Mouse (Mus musculus) erythroblast, embryonic 14.5 days (primary cell): ENCODE data around the gene Agbl1. TPM values are rescaled to one million over a fixed set of nuclear protein-coding genes. Genes with fewer than 3 reads are reported as not detected.

ENCODE experiments used
- H3K27me3 ChIP-seq: 2 replicates; pipeline ENCODE4 v1.6.1; 2012; ENCODE audit warnings: inconsistent platforms; ENCODE audit not compliant: control insufficient read depth
- H3K36me3 ChIP-seq: 2 replicates; pipeline ENCODE4 v1.6.1; 2012; ENCODE audit warnings: mild to moderate bottlenecking, inconsistent platforms; ENCODE audit not compliant: control insufficient read depth
- H3K4me1 ChIP-seq: 2 replicates; pipeline ENCODE4 v1.6.1; 2012; ENCODE audit warnings: inconsistent platforms; ENCODE audit not compliant: control insufficient read depth
- H3K4me3 ChIP-seq: replicated peaks from 2 replicates; pipeline ENCODE3; 2012; ENCODE audit warnings: moderate library complexity, mild to moderate bottlenecking, inconsistent platforms
- H3K9me3 ChIP-seq: 2 replicates; pipeline ENCODE4 v1.6.1; 2012; ENCODE audit warnings: low read length, inconsistent platforms, mixed read lengths; ENCODE audit not compliant: control insufficient read depth
- GATA1 ChIP-seq: IDR thresholded peaks from 2 replicates; pipeline ENCODE4 v1.6.1; 2012; ENCODE audit warnings: low read length, inconsistent platforms, mixed read lengths
- TAL1 ChIP-seq: IDR thresholded peaks from 3 replicates; pipeline ENCODE4 v1.6.1; 2012; ENCODE audit warnings: low read length, inconsistent platforms, mixed read lengths
- polyA plus RNA-seq: library from polyadenylated mRNA; stranded (reverse); fragments of >175 nt; gene quantifications from 2 replicates; pipeline ENCODE4 v1.2.3, GENCODE M21; 2012

The Agbl1 gene
- polyA plus RNA-seq, 1 experiment = not detected

DNA sequence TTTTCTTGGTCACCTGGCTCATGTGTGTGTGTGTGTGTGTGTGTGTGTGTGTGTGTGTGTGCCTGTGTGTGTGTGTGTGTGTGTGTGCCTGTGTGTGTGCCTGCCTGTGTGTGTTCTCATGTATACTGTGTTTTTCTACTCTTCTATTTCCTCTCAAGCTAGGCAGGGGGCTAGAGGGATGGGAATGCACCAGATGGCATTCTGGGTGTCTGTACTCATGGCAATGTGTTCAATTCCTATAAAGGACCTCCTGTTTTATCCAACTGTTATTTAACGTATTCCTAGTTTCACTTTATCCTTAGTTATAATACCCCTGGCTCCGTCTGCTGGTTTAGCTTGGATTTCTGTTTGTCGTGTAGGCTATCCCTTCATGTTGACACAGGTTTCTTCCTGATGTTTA is 149.8 kb downstream of the Agbl1 start:
- H3K36me3 ChIP-seq = no peaks in the 10 kb centered on the region
- no peak for TF ChIP-seq GATA1
- no peak for TF ChIP-seq TAL1
- no peaks in the 10 kb centered on the region for H3K27me3 ChIP-seq
- no peaks in the 10 kb centered on the region for H3K4me1 ChIP-seq
- no peak overlapping the region for H3K4me3 ChIP-seq
- no peaks in the 10 kb centered on the region for H3K9me3 ChIP-seq

DNA sequence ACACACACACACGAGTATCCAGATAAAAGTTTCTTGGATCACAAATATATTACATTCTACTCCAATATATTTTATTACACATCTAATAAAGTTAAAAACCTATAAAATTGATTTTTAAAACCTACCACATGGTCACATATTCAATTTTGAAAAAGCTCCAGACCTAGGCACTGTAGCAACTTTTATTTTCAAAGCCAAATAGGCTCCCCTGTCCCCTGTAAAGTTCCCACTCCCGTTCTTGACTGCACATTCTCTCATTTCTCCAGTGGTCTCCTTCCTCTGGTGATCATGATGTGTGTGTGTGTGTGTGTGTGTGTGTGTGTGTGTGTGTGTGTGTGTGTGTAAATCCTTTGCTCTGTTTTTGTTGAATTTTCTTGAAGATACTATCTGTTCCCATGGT is 152.3 kb downstream of the Agbl1 start:
- no peak overlapping the region for H3K4me3 ChIP-seq
- H3K4me1 ChIP-seq = no peaks in the 10 kb centered on the region
- H3K27me3 ChIP-seq = no peaks in the 10 kb centered on the region
- no peaks in the 10 kb centered on the region for H3K9me3 ChIP-seq
- H3K36me3 ChIP-seq = no peaks in the 10 kb centered on the region
- no peak for TF ChIP-seq TAL1
- TF ChIP-seq GATA1 = no peak

DNA sequence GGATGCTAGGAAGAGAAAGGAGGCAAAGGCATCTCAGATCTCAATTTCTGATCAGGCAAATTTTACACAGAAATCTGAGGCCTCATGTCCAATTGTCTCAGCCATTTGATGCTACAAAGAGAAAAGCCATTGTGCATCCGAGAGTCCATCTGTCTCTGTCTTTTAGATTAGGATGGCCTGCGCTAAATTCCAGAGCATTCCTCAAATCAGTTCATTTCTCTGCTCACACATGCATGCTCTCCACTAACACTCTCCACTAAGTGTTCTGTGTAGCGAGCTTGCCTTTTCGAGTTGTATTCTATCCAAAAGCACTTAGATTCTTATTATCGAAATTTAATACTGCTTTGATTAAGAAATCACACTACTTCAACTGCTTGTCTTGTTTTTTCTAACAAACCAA is 159.6 kb downstream of the Agbl1 start:
- TF ChIP-seq GATA1 = no peak
- TF ChIP-seq TAL1 = no peak
- H3K4me3 ChIP-seq = no peak overlapping the region
- H3K9me3 ChIP-seq = no peaks in the 10 kb centered on the region
- H3K27me3 ChIP-seq = no peaks in the 10 kb centered on the region
- no peaks in the 10 kb centered on the region for H3K36me3 ChIP-seq
- H3K4me1 ChIP-seq = no peaks in the 10 kb centered on the region

DNA sequence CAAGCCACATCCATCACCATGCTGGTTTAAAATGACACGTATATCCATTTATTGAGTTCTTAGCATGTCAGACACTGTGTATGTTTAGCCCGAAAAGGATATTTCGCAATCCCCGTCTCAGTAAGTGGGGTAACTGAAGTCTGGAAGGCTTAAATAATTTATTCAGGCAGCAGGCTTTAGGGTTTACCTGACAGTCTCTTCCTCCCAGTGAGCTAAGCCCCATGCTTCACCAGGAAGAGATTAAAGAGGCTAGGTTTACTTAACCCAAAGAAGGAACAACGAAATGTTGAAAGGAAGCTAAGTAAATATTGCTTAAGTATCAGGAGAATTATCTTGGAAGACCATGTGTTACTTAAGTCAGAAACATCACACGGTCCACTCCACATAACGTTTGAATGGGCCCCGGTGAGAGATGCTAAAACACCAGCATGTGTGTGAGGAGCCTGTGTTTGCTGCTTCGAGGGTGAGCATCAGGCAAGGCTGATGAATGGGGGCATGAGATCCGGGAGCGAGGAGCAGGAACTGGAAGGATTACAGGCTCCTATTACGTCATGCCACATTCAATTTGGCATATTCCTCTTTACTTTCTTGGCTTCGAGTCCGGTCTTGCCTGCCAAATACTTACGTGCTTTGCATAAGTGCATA is 162.7 kb downstream of the Agbl1 start:
- no peaks in the 10 kb centered on the region for H3K27me3 ChIP-seq
- TF ChIP-seq TAL1 (no peak), GATA1 (no peak)
- no peaks in the 10 kb centered on the region for H3K9me3 ChIP-seq

DNA sequence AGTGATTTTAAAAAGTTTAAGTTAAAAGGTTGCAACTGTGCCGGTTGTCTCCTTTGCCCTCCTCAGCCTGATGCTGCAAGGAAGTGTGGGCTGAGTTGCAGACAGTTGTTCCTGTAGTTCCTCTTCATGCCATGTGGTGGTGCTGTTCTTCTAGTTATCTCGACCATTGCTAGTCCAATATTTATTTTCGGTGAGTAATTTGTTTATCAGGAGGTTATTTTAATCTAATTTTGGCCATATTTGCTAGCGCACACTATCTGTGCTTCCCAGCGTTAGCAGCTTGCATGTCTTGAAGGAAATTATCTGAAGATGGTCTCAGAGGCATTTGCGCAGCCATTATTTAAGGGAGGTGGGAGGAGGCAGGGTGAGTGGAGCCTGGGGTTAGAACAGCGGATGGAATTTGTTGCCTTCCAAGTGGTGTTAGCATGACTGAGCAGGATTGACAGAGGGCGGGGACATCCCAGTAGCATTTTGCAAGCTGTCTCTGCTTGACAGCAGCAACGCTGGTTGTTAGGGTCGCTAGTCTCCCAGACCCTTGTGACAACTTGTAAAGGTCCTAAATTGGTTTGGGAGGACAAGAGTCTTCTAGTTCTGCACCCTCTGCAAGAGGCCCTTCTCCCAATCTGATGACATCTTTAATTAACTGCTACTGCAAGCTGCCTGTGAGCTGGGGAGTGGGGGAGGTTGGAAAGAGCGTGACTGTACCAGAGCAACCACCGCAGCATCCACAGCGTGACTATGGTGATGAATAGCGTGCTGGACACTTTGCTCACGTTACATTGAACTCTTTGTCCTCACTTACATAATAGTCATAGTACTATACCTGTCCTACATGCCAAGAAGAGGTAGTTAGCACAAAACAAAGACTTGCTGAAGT is 163.5 kb downstream of the Agbl1 start:
- Histone ChIP-seq H3K27me3 (no peaks in the 10 kb centered on the region), H3K36me3 (no peaks in the 10 kb centered on the region), H3K4me1 (no peaks in the 10 kb centered on the region), H3K9me3 (no peaks in the 10 kb centered on the region), H3K4me3 (no peak overlapping the region)
- TF ChIP-seq GATA1 (no peak), TAL1 (no peak)

More for the DNA sequence above, 162.7 kb downstream of the Agbl1 start:
- H3K36me3 ChIP-seq = no peaks in the 10 kb centered on the region
- H3K4me1 ChIP-seq = no peaks in the 10 kb centered on the region
- H3K4me3 ChIP-seq = no peak overlapping the region

DNA sequence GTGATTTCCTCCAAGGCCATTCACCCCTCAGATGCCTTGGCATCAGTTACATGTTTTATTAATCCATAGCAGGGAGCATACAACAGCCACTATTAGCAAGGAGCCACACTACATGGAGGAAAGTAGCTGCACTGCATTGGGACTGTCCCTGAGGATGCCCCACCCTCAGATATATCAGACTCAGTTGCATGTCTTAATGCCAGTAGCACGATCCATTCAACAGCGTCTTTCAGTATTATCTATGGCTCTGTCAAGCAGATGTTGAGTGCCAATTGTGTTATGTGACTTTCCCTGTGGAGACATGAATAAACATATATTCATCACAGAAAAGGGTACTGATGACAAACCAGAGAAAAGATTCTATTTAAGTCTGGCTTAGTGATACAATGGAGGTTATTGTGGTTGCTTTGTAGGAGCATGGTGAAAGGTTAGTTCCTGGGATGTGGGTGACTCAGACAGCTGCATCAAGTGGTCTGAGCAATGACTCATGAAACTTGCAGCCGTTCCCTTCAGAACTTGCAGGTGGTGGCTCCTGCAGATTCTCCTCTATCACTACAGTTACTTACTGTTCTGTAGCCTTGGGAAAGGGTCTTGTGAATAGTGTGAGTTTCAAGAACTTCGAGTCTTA is 178.4 kb downstream of the Agbl1 start:
- H3K9me3 ChIP-seq = peaks cover 6% of the 10 kb centered on the region
- TF ChIP-seq TAL1 (no peak), GATA1 (no peak)
- no peaks in the 10 kb centered on the region for H3K27me3 ChIP-seq
- no peaks in the 10 kb centered on the region for H3K4me1 ChIP-seq
- no peaks in the 10 kb centered on the region for H3K36me3 ChIP-seq
- H3K4me3 ChIP-seq = no peak overlapping the region

DNA sequence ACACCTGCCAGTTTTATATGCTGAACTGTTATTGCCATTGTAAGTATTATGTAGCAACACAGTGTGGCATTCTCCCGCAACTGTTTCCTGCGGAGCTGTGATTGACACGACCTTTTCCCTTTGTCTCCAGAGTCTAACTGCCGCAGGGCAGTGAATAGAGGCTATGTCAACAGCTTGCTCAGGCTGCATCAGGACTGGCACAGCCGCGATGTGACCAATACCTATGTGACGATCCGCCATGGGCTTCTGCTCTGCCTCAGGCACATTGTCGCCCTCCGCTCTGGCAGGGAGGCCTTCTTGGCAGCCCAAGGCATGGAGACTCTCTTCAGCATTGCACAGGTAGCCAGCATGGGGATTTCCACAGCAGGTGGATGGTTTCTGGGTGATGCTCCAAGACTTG is 179.3 kb downstream of the Agbl1 start:
- TF ChIP-seq TAL1 = no peak
- TF ChIP-seq GATA1 = no peak
- Histone ChIP-seq H3K36me3 (no peaks in the 10 kb centered on the region), H3K27me3 (no peaks in the 10 kb centered on the region), H3K4me3 (no peak overlapping the region), H3K9me3 (peaks cover 6% of the 10 kb centered on the region), H3K4me1 (no peaks in the 10 kb centered on the region)

DNA sequence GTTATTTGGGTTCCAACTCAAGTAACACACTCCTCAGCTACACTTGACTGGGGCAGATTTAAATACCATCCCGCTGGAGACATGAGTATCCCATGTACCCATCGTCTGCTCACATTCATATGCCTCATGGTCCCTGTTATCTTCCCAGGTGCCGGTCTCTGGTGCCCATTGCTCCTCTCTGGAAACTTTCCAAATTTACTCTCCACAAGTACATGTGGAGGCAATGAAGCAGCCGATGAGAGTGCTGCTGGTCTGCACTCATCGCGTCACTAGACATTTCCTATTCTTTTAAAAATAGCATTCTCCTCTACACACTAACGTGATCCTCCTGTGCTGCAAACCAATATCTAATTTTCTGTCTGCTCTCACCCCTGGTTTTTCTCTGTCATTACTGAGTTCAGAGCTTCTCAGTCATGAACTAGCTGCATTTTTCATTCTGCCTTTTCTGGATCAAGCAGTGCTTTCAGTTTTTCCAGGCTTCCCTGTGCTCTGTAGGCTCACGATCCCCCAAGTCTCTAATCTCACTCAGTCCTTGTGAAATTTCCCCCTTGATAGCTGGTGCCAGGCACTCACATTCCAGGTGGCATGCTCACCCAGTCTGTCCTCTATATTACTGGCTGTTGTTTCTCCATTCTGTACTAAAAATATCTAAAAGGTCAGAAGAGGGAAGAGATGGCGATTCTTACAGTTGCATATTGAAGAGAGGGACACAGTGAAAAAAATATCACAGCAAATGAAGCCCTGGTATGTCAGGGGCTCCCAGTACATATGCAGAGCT is 180.9 kb downstream of the Agbl1 start:
- Histone ChIP-seq H3K9me3 (peaks cover 6% of the 10 kb centered on the region), H3K4me1 (no peaks in the 10 kb centered on the region), H3K27me3 (no peaks in the 10 kb centered on the region), H3K36me3 (no peaks in the 10 kb centered on the region), H3K4me3 (no peak overlapping the region)
- TF ChIP-seq TAL1 (no peak), GATA1 (no peak)
